7 mouse cellular contexts compared by ENCODE assay signal in the genomic region with DNA sequence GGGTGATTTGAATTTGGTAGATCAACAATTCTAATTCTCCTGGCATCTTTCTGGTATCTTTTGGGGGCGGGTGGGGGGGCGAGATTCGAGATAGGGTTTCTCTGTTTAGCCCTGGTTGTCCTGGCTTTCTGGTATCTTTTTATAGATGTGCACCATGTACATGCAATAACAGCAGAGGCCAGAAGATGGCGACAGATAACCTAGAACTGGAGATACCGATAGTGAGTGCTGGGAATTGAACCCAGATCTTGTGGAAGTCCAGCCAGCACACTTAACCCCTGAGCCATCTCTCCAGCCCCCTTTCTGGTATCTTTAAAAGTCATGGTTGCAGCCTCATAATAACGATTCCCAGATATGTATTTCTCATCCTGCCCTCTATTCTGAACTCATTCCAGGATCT. TPM values are rescaled to one million over a fixed set of nuclear protein-coding genes. Genes with fewer than 3 reads are reported as not detected.
DNase-seq lines count a peak whose midpoint lies in the region; ATAC-seq and TF ChIP-seq lines count a peak whose summit lies in the region.

No protein-coding gene starts in this region.

- WGBS in lung, embryonic 14.5 days: 28% methylated on average over 6 of the region's 6 CpGs

- peak; percentile 65 to 96 for TF ChIP-seq CTCF in CH12.LX (conservative IDR thresholded peaks at IDR 0.05 in 1 of 2, IDR thresholded peaks at IDR 0.05 in 1 of 2; ENCODE audit: low read depth in 2 of 2, low read length in 2 of 2)
- peak; percentile 61 for TF ChIP-seq CTCF in lung, embryonic 14.5 days (IDR thresholded peaks at IDR 0.05; ENCODE audit: low read depth)

- dilution Hi-C loops in CH12.LX (cut with MboI; ENCODE audit: extremely low pct_ligation_motif_present, extremely low pct_unique_long_range_greater_than_20kb, low sequenced_read_pairs): no loop called here

- no peak overlapping the region for H3K4me3 ChIP-seq in CH12.LX (replicated peaks in 1 of 3; ENCODE audit: low read depth in 2 of 3, low read length in 2 of 3, poor library complexity in 1 of 3)
- no peak overlapping the region for H3K4me3 ChIP-seq in lung, embryonic 14.5 days (ENCODE audit: low read depth, low read length)

- peak; percentile 97 for TF ChIP-seq RAD21 in CH12.LX (IDR thresholded peaks at IDR 0.05; ENCODE audit: low read depth, low read length)

- intact Hi-C loops in gastrocnemius, postnatal 14 days (cut with DNase I; ENCODE audit: low total_unique reads): loop anchor here (5.0 kb wide), 1 partner anchor 146 kb away; the partner anchor contains the start of genes Fndc8 and Rad51d

- TF ChIP-seq POLR2A in CH12.LX (IDR thresholded peaks at IDR 0.05; ENCODE audit: low read depth, low read length): no peak

- H3K9me3 ChIP-seq in CH12.LX (replicated peaks; ENCODE audit: low read length): peaks cover 4% of the 10 kb centered on the region
- no peaks in the 10 kb centered on the region for H3K9me3 ChIP-seq in lung, embryonic 14.5 days (ENCODE audit: low read depth, low read length)

- DNase-seq in layer of hippocampus, adult 11-12 months (ENCODE audit: low spot score): peak; percentile 29
- DNase-seq in layer of hippocampus, postnatal 14 days (ENCODE audit: low spot score in 2 of 2): no peak
- DNase-seq in CH12.LX (ENCODE audit: extremely low read depth): peak; percentile 80
- peak; percentile 29 for DNase-seq in adipocyte (ENCODE audit: low spot score)
- DNase-seq in gastrocnemius, postnatal 14 days: peak; percentile 13
- peak; percentile 48 for DNase-seq in lung, embryonic 14.5 days
- peak; percentile 82 for DNase-seq in splenic B cell, adult 2 months (ENCODE audit: low read depth, low spot score)

- TF ChIP-seq EP300 in CH12.LX (IDR thresholded peaks at IDR 0.05; ENCODE audit: low read length): no peak

- H3K4me2 ChIP-seq in CH12.LX (ENCODE audit: insufficient read depth, low read depth, poor library complexity, severe bottlenecking): no peak overlapping the region
- H3K4me2 ChIP-seq in lung, embryonic 14.5 days: no peak overlapping the region

- in situ Hi-C loops in CH12.LX (cut with MboI; ENCODE audit: low pct_ligation_motif_present, low pct_unique_long_range_greater_than_20kb, low sequenced_read_pairs): loop anchor here (5.0 kb wide), 1 partner anchor 141 kb away; no protein-coding TSS in a partner anchor

- H3K9ac ChIP-seq in CH12.LX (ENCODE audit: insufficient read depth, low read depth): no peak overlapping the region
- no peak overlapping the region for H3K9ac ChIP-seq in lung, embryonic 14.5 days

- peaks cover 1% of the 10 kb centered on the region for H3K27me3 ChIP-seq in CH12.LX (replicated peaks)
- no peaks in the 10 kb centered on the region for H3K27me3 ChIP-seq in lung, embryonic 14.5 days (ENCODE audit: insufficient read depth, low read length)
- H3K27me3 ChIP-seq in splenic B cell, adult 2 months (ENCODE audit: control insufficient read depth, insufficient read depth, low read length, poor library complexity, severe bottlenecking): no peaks in the 10 kb centered on the region

- H3K4me1 ChIP-seq in CH12.LX (ENCODE audit: control insufficient read depth in 1 of 2, insufficient read depth in 2 of 2): peaks cover 0 to 9% of the 10 kb centered on the region in 2 experiments; a peak in 1 of 4 replicates
- H3K4me1 ChIP-seq in lung, embryonic 14.5 days (ENCODE audit: insufficient read depth): no peaks in the 10 kb centered on the region

- no peaks in the 10 kb centered on the region for H3K36me3 ChIP-seq in CH12.LX (replicated peaks in 1 of 2; ENCODE audit: control insufficient read depth in 1 of 2, insufficient read depth in 1 of 2, low read length in 1 of 2)
- H3K36me3 ChIP-seq in lung, embryonic 14.5 days (ENCODE audit: insufficient read depth): no peaks in the 10 kb centered on the region
- H3K36me3 ChIP-seq in splenic B cell, adult 2 months (ENCODE audit: control insufficient read depth, insufficient read depth, low read length, poor library complexity, severe bottlenecking): no peaks in the 10 kb centered on the region

- no peak overlapping the region for H3K27ac ChIP-seq in CH12.LX (ENCODE audit: insufficient read depth, low read depth)
- H3K27ac ChIP-seq in lung, embryonic 14.5 days (ENCODE audit: low read depth): no peak overlapping the region

- ATAC-seq in lung, embryonic 14.5 days (ENCODE audit: insufficient read depth): no peak

- H3K79me2 ChIP-seq in CH12.LX (replicated peaks; ENCODE audit: control insufficient read depth, extremely low read depth, insufficient read depth, poor library complexity, severe bottlenecking): no peaks in the 10 kb centered on the region

TF ChIP-seq in CH12.LX, 34 proteins besides CTCF, POLR2A, EP300 and RAD21:
- peak; percentile 44; the same call in 1 of the 2 replicates for TF ChIP-seq JUND (conservative IDR thresholded peaks at IDR 0.05; ENCODE audit: low read depth, low read length)
- TF ChIP-seq MXI1 (IDR thresholded peaks at IDR 0.05; ENCODE audit: low read depth, low read length): no peak
- peak; percentile 88 for TF ChIP-seq SMC3 (IDR thresholded peaks at IDR 0.05; ENCODE audit: low read depth, low read length)
- no peak for TF ChIP-seq E2F4 (IDR thresholded peaks at IDR 0.05; ENCODE audit: insufficient replicate concordance, low read depth, low read length)
- TF ChIP-seq MYC (IDR thresholded peaks at IDR 0.05; ENCODE audit: low read depth, low read length): peak; percentile 62; the same call in 1 of the 2 replicates
- TF ChIP-seq USF2 (conservative IDR thresholded peaks at IDR 0.05; ENCODE audit: low read depth, low read length): no peak
- no peak for TF ChIP-seq UBTF (IDR thresholded peaks at IDR 0.05; ENCODE audit: low read depth, low read length)
- TF ChIP-seq POLR2AphosphoS2 (IDR thresholded peaks at IDR 0.05; ENCODE audit: low read depth, low read length): no peak
- TF ChIP-seq NRF1 (IDR thresholded peaks at IDR 0.05; ENCODE audit: low read depth, low read length): no peak
- TF ChIP-seq ELF1 (IDR thresholded peaks at IDR 0.05; ENCODE audit: low read depth, low read length): no peak
- TF ChIP-seq BHLHE40 (IDR thresholded peaks at IDR 0.05; ENCODE audit: low read depth, low read length): no peak
- no peak for TF ChIP-seq JUN (IDR thresholded peaks at IDR 0.05; ENCODE audit: insufficient read depth, low read depth, low read length)
- peak; percentile 70 for TF ChIP-seq IRF4 (IDR thresholded peaks at IDR 0.05; ENCODE audit: low read depth, low read length)
- no peak for TF ChIP-seq HCFC1 (IDR thresholded peaks at IDR 0.05; ENCODE audit: low read depth, low read length)
- TF ChIP-seq RCOR1 (conservative IDR thresholded peaks at IDR 0.05; ENCODE audit: low read depth, low read length): no peak; the same call in 1 of the 2 replicates
- TF ChIP-seq TBP (conservative IDR thresholded peaks at IDR 0.05; ENCODE audit: low read depth, low read length): no peak
- no peak for TF ChIP-seq GABPA (IDR thresholded peaks at IDR 0.05; ENCODE audit: insufficient replicate concordance, low read depth, low read length)
- TF ChIP-seq TCF12 (IDR thresholded peaks at IDR 0.05; ENCODE audit: low read depth, low read length): no peak
- TF ChIP-seq MAX (IDR thresholded peaks at IDR 0.05; ENCODE audit: low read length): no peak
- TF ChIP-seq USF1 (IDR thresholded peaks at IDR 0.05; ENCODE audit: low read depth, low read length): no peak
- TF ChIP-seq NELFE (IDR thresholded peaks at IDR 0.05; ENCODE audit: low read depth, low read length): no peak
- TF ChIP-seq PAX5 (IDR thresholded peaks at IDR 0.05; ENCODE audit: low read length): no peak
- no peak for TF ChIP-seq MAFK (IDR thresholded peaks at IDR 0.05; ENCODE audit: insufficient replicate concordance, low read length)
- no peak for TF ChIP-seq CHD2 (IDR thresholded peaks at IDR 0.05; ENCODE audit: low read length)
- TF ChIP-seq KAT2A (IDR thresholded peaks at IDR 0.05; ENCODE audit: insufficient replicate concordance, low read length): no peak
- peak; percentile 63; the same call in 1 of the 2 replicates for TF ChIP-seq ZC3H11A (IDR thresholded peaks at IDR 0.05; ENCODE audit: low read depth, low read length)
- no peak for TF ChIP-seq ETS1 (conservative IDR thresholded peaks at IDR 0.05; ENCODE audit: low read depth, low read length)
- TF ChIP-seq ZMIZ1 (IDR thresholded peaks at IDR 0.05; ENCODE audit: low read depth, low read length): no peak
- peak; percentile 77 for TF ChIP-seq MEF2A (IDR thresholded peaks at IDR 0.05; ENCODE audit: borderline replicate concordance, low read depth, low read length)
- no peak for TF ChIP-seq ZKSCAN1 (IDR thresholded peaks at IDR 0.05; ENCODE audit: borderline replicate concordance, low read depth, low read length)
- 0 out of 2 replicates have a peak, but pooled peaks have one; percentile 15 for TF ChIP-seq ZNF384 (IDR thresholded peaks at IDR 0.05; ENCODE audit: low read depth, low read length)

RNA-seq across cellular contexts. Expression of gene Cct6b, which starts 18.0 kb away (rescaled TPM):
- under 1 TPM in 1 of 2 experiments, not detected in 1; 0.78 TPM for total RNA-seq in layer of hippocampus, postnatal 14 days (2021)
- 0.25 and 0.64 TPM in 2 replicates for total RNA-seq in CH12.LX (2012; rRNA removed)
- total RNA-seq in CH12.LX (2014; rRNA removed): 0.44 and 0.58 TPM in 2 replicates
- 0.24 and 0.27 TPM in 2 replicates for polyA plus RNA-seq in CH12.LX (2012; ENCODE audit: insufficient read length, low read depth)
- total RNA-seq in gastrocnemius, postnatal 14 days (2021): under 1 TPM; 0.16 to 0.29 TPM
- 0.20 and 0.27 TPM in 2 replicates for polyA plus RNA-seq in lung, embryonic 14.5 days (2014; fragmentation: Nextera tagmentation; extraction: Ambion mirVana)

RNA-seq across cellular contexts. Expression of gene Zfp830, which starts 18.0 kb away (rescaled TPM):
- 10 to 100 TPM; 14.6 to 17.1 TPM for total RNA-seq in layer of hippocampus, postnatal 14 days (2021)
- total RNA-seq in CH12.LX (2012; rRNA removed): 32.4 and 39.9 TPM in 2 replicates
- 28.7 and 29.9 TPM in 2 replicates for total RNA-seq in CH12.LX (2014; rRNA removed)
- polyA plus RNA-seq in CH12.LX (2012; ENCODE audit: insufficient read length, low read depth): 38.7 and 44.2 TPM in 2 replicates
- 10 to 100 TPM; 13.6 to 14.6 TPM for total RNA-seq in gastrocnemius, postnatal 14 days (2021)
- 32.2 and 34.5 TPM in 2 replicates for polyA plus RNA-seq in lung, embryonic 14.5 days (2014; fragmentation: Nextera tagmentation; extraction: Ambion mirVana)

RNA-seq across cellular contexts. Expression of gene Lig3, which starts 34.8 kb away (rescaled TPM):
- total RNA-seq in layer of hippocampus, postnatal 14 days (2021): 10 to 100 TPM; 27.1 to 27.8 TPM
- total RNA-seq in CH12.LX (2012; rRNA removed) (45.2 and 63.5 TPM in 2 replicates), CH12.LX (2014; rRNA removed) (40.9 and 45.7 TPM in 2 replicates)
- 97.4 and 101 TPM in 2 replicates for polyA plus RNA-seq in CH12.LX (2012; ENCODE audit: insufficient read length, low read depth)
- total RNA-seq in gastrocnemius, postnatal 14 days (2021): 10 to 100 TPM; 13.3 to 16.8 TPM
- polyA plus RNA-seq in lung, embryonic 14.5 days (2014; fragmentation: Nextera tagmentation; extraction: Ambion mirVana): 40.8 and 41.0 TPM in 2 replicates

Comparison
In these comparisons a context has a peak if more than half of its experiments do, and no peak if none do; other contexts are left out.
1. DNase-seq: peak in layer of hippocampus, adult 11-12 months (single experiment), CH12.LX (single experiment), adipocyte (single experiment), gastrocnemius, postnatal 14 days (single experiment), lung, embryonic 14.5 days (single experiment) and splenic B cell, adult 2 months (single experiment); none in layer of hippocampus, postnatal 14 days (0 of 2).